Mouse (Mus musculus): ENCODE results near the gene Ank2. TPM values are rescaled to one million over a fixed set of nuclear protein-coding genes. Genes with fewer than 3 reads are reported as not detected.

Gene Ank2
- polyA plus RNA-seq, 1 experiment: 4.6 TPM

- H3K27ac ChIP-seq (ENCODE audit: control insufficient read depth, insufficient read depth, low read length): no peak overlapping the region
- 89% methylated on average over 2 of the region's 2 CpGs for WGBS
These were observed 277.1 kb downstream of the Ank2 start for GRCm38 (mm10) chr3:127222086-127222485.

GRCm38 (mm10) chr3:127220859-127221258 lies 278.3 kb downstream of the Ank2 start:
- H3K4me3 ChIP-seq (ENCODE audit: control insufficient read depth, insufficient read depth, low read length): no peak overlapping the region
- no peak for TF ChIP-seq CTCF (IDR thresholded peaks at IDR 0.05; ENCODE audit: borderline replicate concordance, control insufficient read depth, extremely low read depth, insufficient read depth, low read length, poor library complexity)
- H3K27ac ChIP-seq (ENCODE audit: control insufficient read depth, insufficient read depth, low read length): no peak overlapping the region
- DNase-seq: no peak
- no peaks in the 10 kb centered on the region for H3K36me3 ChIP-seq (ENCODE audit: control insufficient read depth, insufficient read depth, low read length)
- no peaks in the 10 kb centered on the region for H3K27me3 ChIP-seq (ENCODE audit: control insufficient read depth, insufficient read depth, low read length)
- 94% methylated on average over 9 of the region's 9 CpGs for WGBS
- no peaks in the 10 kb centered on the region for H3K4me1 ChIP-seq (replicated peaks; ENCODE audit: control insufficient read depth, insufficient read depth, low read length)

More at GRCm38 (mm10) chr3:127222086-127222485, 277.1 kb downstream of the Ank2 start:
- TF ChIP-seq CTCF (IDR thresholded peaks at IDR 0.05; ENCODE audit: borderline replicate concordance, control insufficient read depth, extremely low read depth, insufficient read depth, low read length, poor library complexity) (no peak), POLR2A (IDR thresholded peaks at IDR 0.05; ENCODE audit: control insufficient read depth, extremely low read depth, insufficient read depth, low read length, poor library complexity) (no peak)
- Histone ChIP-seq H3K4me3 (ENCODE audit: control insufficient read depth, insufficient read depth, low read length) (no peak overlapping the region), H3K27me3 (ENCODE audit: control insufficient read depth, insufficient read depth, low read length) (no peaks in the 10 kb centered on the region), H3K4me1 (replicated peaks; ENCODE audit: control insufficient read depth, insufficient read depth, low read length) (no peaks in the 10 kb centered on the region), H3K36me3 (ENCODE audit: control insufficient read depth, insufficient read depth, low read length) (no peaks in the 10 kb centered on the region)
- DNase-seq: no peak

- H3K27me3 ChIP-seq (ENCODE audit: control insufficient read depth, insufficient read depth, low read length): no peaks in the 10 kb centered on the region
- H3K4me1 ChIP-seq (replicated peaks; ENCODE audit: control insufficient read depth, insufficient read depth, low read length): no peaks in the 10 kb centered on the region
- no peak for DNase-seq
- H3K27ac ChIP-seq (ENCODE audit: control insufficient read depth, insufficient read depth, low read length): no peak overlapping the region
- H3K36me3 ChIP-seq (ENCODE audit: control insufficient read depth, insufficient read depth, low read length): no peaks in the 10 kb centered on the region
- TF ChIP-seq POLR2A (IDR thresholded peaks at IDR 0.05; ENCODE audit: control insufficient read depth, extremely low read depth, insufficient read depth, low read length, poor library complexity) (no peak), CTCF (IDR thresholded peaks at IDR 0.05; ENCODE audit: borderline replicate concordance, control insufficient read depth, extremely low read depth, insufficient read depth, low read length, poor library complexity) (no peak)
- H3K4me3 ChIP-seq (ENCODE audit: control insufficient read depth, insufficient read depth, low read length): no peak overlapping the region
- WGBS: 67% methylated on average over 5 of the region's 5 CpGs
These were observed 285.6 kb downstream of the Ank2 start for GRCm38 (mm10) chr3:127213534-127213933.

GRCm38 (mm10) chr3:127211119-127211518 lies 288.0 kb downstream of the Ank2 start:
- WGBS: 81% methylated on average over 3 of the region's 3 CpGs

GRCm38 (mm10) chr3:127210552-127210951 lies 288.6 kb downstream of the Ank2 start:
- no peak for DNase-seq
- no peaks in the 10 kb centered on the region for H3K27me3 ChIP-seq (ENCODE audit: control insufficient read depth, insufficient read depth, low read length)

More at GRCm38 (mm10) chr3:127211119-127211518, 288.0 kb downstream of the Ank2 start:
- Histone ChIP-seq H3K27me3 (ENCODE audit: control insufficient read depth, insufficient read depth, low read length) (no peaks in the 10 kb centered on the region), H3K36me3 (ENCODE audit: control insufficient read depth, insufficient read depth, low read length) (no peaks in the 10 kb centered on the region), H3K27ac (ENCODE audit: control insufficient read depth, insufficient read depth, low read length) (no peak overlapping the region), H3K4me1 (replicated peaks; ENCODE audit: control insufficient read depth, insufficient read depth, low read length) (no peaks in the 10 kb centered on the region), H3K4me3 (ENCODE audit: control insufficient read depth, insufficient read depth, low read length) (no peak overlapping the region)
- DNase-seq: no peak
- TF ChIP-seq POLR2A (IDR thresholded peaks at IDR 0.05; ENCODE audit: control insufficient read depth, extremely low read depth, insufficient read depth, low read length, poor library complexity): no peak
- no peak for TF ChIP-seq CTCF (IDR thresholded peaks at IDR 0.05; ENCODE audit: borderline replicate concordance, control insufficient read depth, extremely low read depth, insufficient read depth, low read length, poor library complexity)

GRCm38 (mm10) chr3:127208871-127209270 lies 290.3 kb downstream of the Ank2 start:
- WGBS: 91% methylated on average over 5 of the region's 5 CpGs
- Histone ChIP-seq H3K36me3 (ENCODE audit: control insufficient read depth, insufficient read depth, low read length) (no peaks in the 10 kb centered on the region), H3K4me1 (replicated peaks; ENCODE audit: control insufficient read depth, insufficient read depth, low read length) (no peaks in the 10 kb centered on the region), H3K27ac (ENCODE audit: control insufficient read depth, insufficient read depth, low read length) (no peak overlapping the region), H3K27me3 (ENCODE audit: control insufficient read depth, insufficient read depth, low read length) (no peaks in the 10 kb centered on the region), H3K4me3 (ENCODE audit: control insufficient read depth, insufficient read depth, low read length) (no peak overlapping the region)
- DNase-seq: no peak
- no peak for TF ChIP-seq CTCF (IDR thresholded peaks at IDR 0.05; ENCODE audit: borderline replicate concordance, control insufficient read depth, extremely low read depth, insufficient read depth, low read length, poor library complexity)

More at GRCm38 (mm10) chr3:127210552-127210951, 288.6 kb downstream of the Ank2 start:
- Histone ChIP-seq H3K27ac (ENCODE audit: control insufficient read depth, insufficient read depth, low read length) (no peak overlapping the region), H3K4me3 (ENCODE audit: control insufficient read depth, insufficient read depth, low read length) (no peak overlapping the region), H3K36me3 (ENCODE audit: control insufficient read depth, insufficient read depth, low read length) (no peaks in the 10 kb centered on the region), H3K4me1 (replicated peaks; ENCODE audit: control insufficient read depth, insufficient read depth, low read length) (no peaks in the 10 kb centered on the region)
- WGBS: 68% methylated on average over 4 of the region's 4 CpGs
- TF ChIP-seq POLR2A (IDR thresholded peaks at IDR 0.05; ENCODE audit: control insufficient read depth, extremely low read depth, insufficient read depth, low read length, poor library complexity): no peak
- no peak for TF ChIP-seq CTCF (IDR thresholded peaks at IDR 0.05; ENCODE audit: borderline replicate concordance, control insufficient read depth, extremely low read depth, insufficient read depth, low read length, poor library complexity)

GRCm38 (mm10) chr3:127205883-127206434 lies 293.2 kb downstream of the Ank2 start:
- 96% methylated on average over 5 of the region's 5 CpGs for WGBS
- no peak overlapping the region for H3K27ac ChIP-seq (ENCODE audit: control insufficient read depth, insufficient read depth, low read length)
- no peak for DNase-seq
- no peaks in the 10 kb centered on the region for H3K27me3 ChIP-seq (ENCODE audit: control insufficient read depth, insufficient read depth, low read length)
- TF ChIP-seq CTCF (IDR thresholded peaks at IDR 0.05; ENCODE audit: borderline replicate concordance, control insufficient read depth, extremely low read depth, insufficient read depth, low read length, poor library complexity): no peak
- no peak for TF ChIP-seq POLR2A (IDR thresholded peaks at IDR 0.05; ENCODE audit: control insufficient read depth, extremely low read depth, insufficient read depth, low read length, poor library complexity)
- no peaks in the 10 kb centered on the region for H3K36me3 ChIP-seq (ENCODE audit: control insufficient read depth, insufficient read depth, low read length)
- H3K4me3 ChIP-seq (ENCODE audit: control insufficient read depth, insufficient read depth, low read length): no peak overlapping the region
- no peaks in the 10 kb centered on the region for H3K4me1 ChIP-seq (replicated peaks; ENCODE audit: control insufficient read depth, insufficient read depth, low read length)

Data from thymus, adult 2 months (tissue).